In the genomic region with DNA sequence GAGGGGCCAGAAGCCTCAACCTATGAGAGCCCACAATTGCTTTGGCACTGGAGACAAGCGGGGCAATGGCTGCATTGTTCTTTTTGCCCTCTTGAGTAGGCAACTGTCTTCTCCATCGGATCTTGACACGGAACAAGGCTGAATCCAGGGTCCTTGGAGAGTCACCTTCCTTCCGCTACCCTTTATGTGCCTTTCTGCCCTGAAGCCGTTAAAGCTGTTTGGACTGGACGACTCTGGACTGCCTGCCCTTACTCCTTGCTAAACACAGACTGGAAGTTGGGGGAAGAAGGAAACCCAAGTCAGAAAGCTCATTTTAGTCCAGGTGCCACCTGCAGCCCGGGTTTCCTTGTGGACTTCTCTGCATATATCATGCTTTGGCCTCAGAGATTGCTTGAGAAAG, we compare ENCODE assay signal across 9 mouse cellular contexts. TPM values are rescaled to one million over a fixed set of nuclear protein-coding genes. Genes with fewer than 3 reads are reported as not detected.
A peak's percentile ranks its signal among the peaks of the same experiment; 100 is the strongest.
DNase-seq lines count a peak whose midpoint lies in the region; ATAC-seq lines count a peak whose summit lies in the region.
"Had no signal": no experiment of that assay in that cellular context is flagged by ENCODE, and none has a peak within 500 bp of the region (broad histone marks: within the 10 kb centered on the region; RNA-seq: fewer than 3 reads in every experiment).

No protein-coding gene starts in this region.

- H3K36me3 ChIP-seq in heart, embryonic 13.5 days: no peaks in the 10 kb centered on the region
- H3K36me3 ChIP-seq in hindbrain, embryonic 16.5 days (ENCODE audit: control insufficient read depth, insufficient read depth, low read length): no peaks in the 10 kb centered on the region
- H3K36me3 ChIP-seq in midbrain, embryonic 10.5 days: no peaks in the 10 kb centered on the region

- H3K4me3 ChIP-seq in heart, embryonic 13.5 days: peak overlapping the region; percentile 75
- peak overlapping the region; percentile 69 for H3K4me3 ChIP-seq in hindbrain, embryonic 16.5 days (ENCODE audit: low read length)
- peak overlapping the region; percentile 77 for H3K4me3 ChIP-seq in midbrain, embryonic 10.5 days

- H3K4me2 ChIP-seq in heart, embryonic 13.5 days: peak overlapping the region; percentile 98
- peak overlapping the region; percentile 75 for H3K4me2 ChIP-seq in hindbrain, embryonic 16.5 days (ENCODE audit: low read length)

- no peak for DNase-seq in heart, postnatal 25 days (ENCODE audit: low spot score)
- DNase-seq in embryo, embryonic 11 days: peak; percentile 30
- DNase-seq in midbrain, embryonic 10.5 days (ENCODE audit: low spot score): no peak
- no peak for DNase-seq in frontal cortex, postnatal 36 days (ENCODE audit: low spot score in 2 of 2)
- DNase-seq in thymus, postnatal 14 days: no peak
- no peak for DNase-seq in thymus, postnatal 10 days (ENCODE audit: low spot score in 2 of 2)

- no peak for ATAC-seq in heart, embryonic 13.5 days (ENCODE audit: extremely low read depth, insufficient number of reproducible peaks, low FRiP score, low TSS enrichment)
- peak; percentile 18 for ATAC-seq in hindbrain, embryonic 16.5 days

- intact Hi-C loops in heart, postnatal 25 days (cut with DNase I): no loop called here

- no peaks in the 10 kb centered on the region for H3K9me3 ChIP-seq in heart, embryonic 13.5 days
- no peaks in the 10 kb centered on the region for H3K9me3 ChIP-seq in hindbrain, embryonic 16.5 days (ENCODE audit: control insufficient read depth, low read length)
- no peaks in the 10 kb centered on the region for H3K9me3 ChIP-seq in midbrain, embryonic 10.5 days (replicated peaks)

- peaks cover 45% of the 10 kb centered on the region for H3K27me3 ChIP-seq in heart, embryonic 13.5 days (replicated peaks)
- H3K27me3 ChIP-seq in hindbrain, embryonic 16.5 days (replicated peaks; ENCODE audit: control insufficient read depth, insufficient read depth, low read length): no peaks in the 10 kb centered on the region
- H3K27me3 ChIP-seq in midbrain, embryonic 10.5 days (ENCODE audit: low read depth, poor library complexity, severe bottlenecking): peaks cover 75% of the 10 kb centered on the region

- peak overlapping the region; percentile 82 for H3K9ac ChIP-seq in heart, embryonic 13.5 days
- peak overlapping the region; percentile 85 for H3K9ac ChIP-seq in hindbrain, embryonic 16.5 days (ENCODE audit: low read depth, low read length)

- WGBS in heart, embryonic 13.5 days: 9% methylated on average over 7 of the region's 7 CpGs
- WGBS in hindbrain, embryonic 16.5 days: under 1% methylated on average over 7 of the region's 7 CpGs
- 2% methylated on average over 7 of the region's 7 CpGs for WGBS in midbrain, embryonic 10.5 days

- no peak overlapping the region for H3K27ac ChIP-seq in heart, embryonic 13.5 days (replicated peaks)
- H3K27ac ChIP-seq in hindbrain, embryonic 16.5 days (ENCODE audit: low read depth, low read length): peak overlapping the region; percentile 88
- H3K27ac ChIP-seq in midbrain, embryonic 10.5 days (replicated peaks): peak overlapping the region; percentile 84

- H3K4me1 ChIP-seq in heart, embryonic 13.5 days: peaks cover 27% of the 10 kb centered on the region
- peaks cover 13% of the 10 kb centered on the region for H3K4me1 ChIP-seq in hindbrain, embryonic 16.5 days (ENCODE audit: control insufficient read depth, insufficient read depth, low read depth, low read length)
- peaks cover 40% of the 10 kb centered on the region for H3K4me1 ChIP-seq in midbrain, embryonic 10.5 days

RNA-seq across cellular contexts. Expression of gene Plppr1, which starts 0.5 kb away (rescaled TPM):
- 2.3 and 2.8 TPM in 2 replicates for polyA plus RNA-seq in heart, embryonic 13.5 days (2015; fragmentation: Nextera tagmentation; extraction: Ambion mirVana)
- total RNA-seq in heart, postnatal 25 days (2021): under 1 TPM in 1 of 2 experiments, not detected in 1; 0.14 TPM
- 67.3 and 69.8 TPM in 2 replicates for polyA plus RNA-seq in hindbrain, embryonic 16.5 days (2015; fragmentation: Nextera tagmentation; extraction: Ambion mirVana)
- 3.4 and 7.3 TPM in 2 replicates for polyA plus RNA-seq in midbrain, embryonic 10.5 days (2016; fragmentation: Nextera tagmentation; extraction: Ambion mirVana)
- polyA plus RNA-seq: testis, adult 2 months had no signal
